Mouse (Mus musculus): ENCODE results near the gene Pde3a. TPM values are rescaled to one million over a fixed set of nuclear protein-coding genes. Genes with fewer than 3 reads are reported as not detected.

The Pde3a gene
- not detected for total RNA-seq (2023)

GRCm38 (mm10) chr6:141248691-141249584 is at the start of gene Pde3a:
Gene Pde3a, plus strand, starts transcription at chr6:141249269.

GRCm38 (mm10) chr6:141523747-141524640 is 274.9 kb downstream of the Pde3a start, which contains the start of gene Slco1c1:
Gene Slco1c1, plus strand, starts transcription at chr6:141524368.

Data from CD8-positive naive resting alpha-beta T cell, adult 57 days (primary cell).